Mouse (Mus musculus): Measurements from ENCODE around the gene Trp53i11. TPM values are rescaled to one million over a fixed set of nuclear protein-coding genes. Genes with fewer than 3 reads are reported as not detected.
A peak's percentile ranks its signal among the peaks of the same experiment; 100 is the strongest.

The Trp53i11 gene
- polyA plus RNA-seq, 1 experiment = 31.2 TPM

DNA sequence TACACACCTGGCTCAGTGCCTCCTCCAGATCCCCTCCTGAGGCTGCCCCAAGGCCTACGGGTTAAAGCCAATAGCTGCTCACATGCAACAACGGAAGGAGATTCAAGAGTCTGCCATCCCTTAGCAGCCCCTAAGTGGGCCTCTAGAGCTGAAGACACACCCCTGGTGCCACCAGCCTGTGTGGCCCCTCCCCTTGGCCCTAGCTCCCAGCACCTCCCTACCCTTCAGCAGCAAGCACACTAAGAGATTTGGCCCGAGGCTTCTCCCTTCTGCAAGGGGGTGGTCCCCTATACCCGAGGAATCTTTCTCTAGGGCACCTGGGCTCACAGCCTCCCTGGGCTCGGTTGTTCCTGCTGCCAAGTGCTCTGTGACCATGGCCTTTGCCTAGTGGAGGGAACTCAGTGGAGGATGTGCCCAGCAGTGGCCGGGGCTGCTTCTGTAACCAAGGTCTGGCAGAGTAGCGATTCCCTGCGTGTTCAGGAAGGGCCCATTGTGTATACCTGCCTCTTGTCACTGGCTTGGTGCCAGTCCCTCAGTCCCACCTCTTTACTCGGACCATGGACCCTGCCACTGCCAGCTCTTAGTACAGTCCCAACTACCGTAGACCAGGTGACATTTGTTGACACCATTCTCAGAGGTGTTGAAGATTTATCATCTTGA, 13.5 kb downstream of the Trp53i11 start:
- no peak overlapping the region for H3K27ac ChIP-seq (ENCODE audit: insufficient read depth, low read length)
- no peaks in the 10 kb centered on the region for H3K4me1 ChIP-seq (ENCODE audit: control insufficient read depth, insufficient read depth, low read length)
- no peak for TF ChIP-seq POLR2A (IDR thresholded peaks at IDR 0.05; ENCODE audit: insufficient read depth, low read length)
- no peak for TF ChIP-seq CTCF (IDR thresholded peaks at IDR 0.05; ENCODE audit: low read depth, low read length)
- TF ChIP-seq EP300 (IDR thresholded peaks at IDR 0.05; ENCODE audit: insufficient read depth, low read depth, low read length) = no peak
- no peak overlapping the region for H3K4me3 ChIP-seq (ENCODE audit: low read depth, low read length)
- no peak overlapping the region for H3K9ac ChIP-seq (ENCODE audit: low read depth, poor library complexity, severe bottlenecking)
- no peaks in the 10 kb centered on the region for H3K36me3 ChIP-seq (ENCODE audit: control insufficient read depth, insufficient read depth, low read length, poor library complexity, severe bottlenecking)
- no peaks in the 10 kb centered on the region for H3K27me3 ChIP-seq (ENCODE audit: control insufficient read depth, insufficient read depth, low read length, poor library complexity, severe bottlenecking)
- no peaks in the 10 kb centered on the region for H3K9me3 ChIP-seq (replicated peaks; ENCODE audit: control insufficient read depth, insufficient read depth, low read length, poor library complexity, severe bottlenecking)

DNA sequence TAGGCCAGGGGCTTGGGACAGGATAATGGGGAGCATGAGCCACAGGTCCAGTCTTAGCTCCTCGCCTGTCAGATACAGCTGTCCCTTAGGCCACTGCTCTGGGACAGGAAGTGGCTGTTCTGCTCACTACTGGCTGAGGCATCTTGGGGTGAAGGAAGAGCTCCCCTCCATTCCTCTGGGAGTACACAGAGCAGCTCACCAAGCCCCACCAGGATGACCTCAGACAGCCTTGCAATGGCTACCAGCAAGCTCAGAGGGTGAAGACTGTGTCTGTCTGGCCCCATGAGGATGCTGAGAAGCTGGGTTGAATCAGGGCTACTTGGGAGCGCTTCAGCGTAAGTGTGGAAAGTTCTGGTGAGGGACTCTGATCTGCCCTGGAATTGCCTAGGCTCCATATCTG, 14.6 kb downstream of the Trp53i11 start:
- H3K36me3 ChIP-seq (ENCODE audit: control insufficient read depth, insufficient read depth, low read length, poor library complexity, severe bottlenecking) = no peaks in the 10 kb centered on the region
- no peak overlapping the region for H3K9ac ChIP-seq (ENCODE audit: low read depth, poor library complexity, severe bottlenecking)
- H3K4me1 ChIP-seq (ENCODE audit: control insufficient read depth, insufficient read depth, low read length) = no peaks in the 10 kb centered on the region
- no peaks in the 10 kb centered on the region for H3K27me3 ChIP-seq (ENCODE audit: control insufficient read depth, insufficient read depth, low read length, poor library complexity, severe bottlenecking)
- no peak for TF ChIP-seq CTCF (IDR thresholded peaks at IDR 0.05; ENCODE audit: low read depth, low read length)
- no peaks in the 10 kb centered on the region for H3K9me3 ChIP-seq (replicated peaks; ENCODE audit: control insufficient read depth, insufficient read depth, low read length, poor library complexity, severe bottlenecking)
- no peak overlapping the region for H3K27ac ChIP-seq (ENCODE audit: insufficient read depth, low read length)
- no peak overlapping the region for H3K4me3 ChIP-seq (ENCODE audit: low read depth, low read length)

DNA sequence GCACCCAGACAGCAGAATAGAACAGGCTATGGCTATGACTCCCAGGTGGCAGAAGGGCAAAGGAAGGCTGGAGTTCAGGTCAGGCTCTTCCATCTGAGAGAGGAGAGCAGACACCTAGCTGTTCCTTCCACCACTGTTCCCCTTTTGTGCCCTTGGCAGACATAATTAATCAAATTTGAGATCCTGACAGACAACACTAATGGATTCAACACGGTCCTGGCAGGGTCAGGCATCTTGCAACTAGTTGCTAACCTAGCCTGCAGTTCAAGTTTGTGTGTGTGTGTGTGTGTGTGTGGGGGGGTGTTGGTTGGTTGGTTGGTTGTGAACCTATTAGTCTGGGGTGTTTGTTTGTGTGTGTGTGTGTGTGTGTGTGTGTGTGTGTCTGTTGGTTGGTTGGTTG, 15.4 kb downstream of the Trp53i11 start:
- no peak overlapping the region for H3K9ac ChIP-seq (ENCODE audit: low read depth, poor library complexity, severe bottlenecking)
- no peaks in the 10 kb centered on the region for H3K4me1 ChIP-seq (ENCODE audit: control insufficient read depth, insufficient read depth, low read length)
- H3K27me3 ChIP-seq (ENCODE audit: control insufficient read depth, insufficient read depth, low read length, poor library complexity, severe bottlenecking) = no peaks in the 10 kb centered on the region
- H3K4me3 ChIP-seq (ENCODE audit: low read depth, low read length) = no peak overlapping the region
- no peak for TF ChIP-seq EP300 (IDR thresholded peaks at IDR 0.05; ENCODE audit: insufficient read depth, low read depth, low read length)
- no peak for TF ChIP-seq CTCF (IDR thresholded peaks at IDR 0.05; ENCODE audit: low read depth, low read length)
- TF ChIP-seq POLR2A (IDR thresholded peaks at IDR 0.05; ENCODE audit: insufficient read depth, low read length) = no peak
- no peaks in the 10 kb centered on the region for H3K9me3 ChIP-seq (replicated peaks; ENCODE audit: control insufficient read depth, insufficient read depth, low read length, poor library complexity, severe bottlenecking)
- H3K36me3 ChIP-seq (ENCODE audit: control insufficient read depth, insufficient read depth, low read length, poor library complexity, severe bottlenecking) = no peaks in the 10 kb centered on the region
- no peak overlapping the region for H3K27ac ChIP-seq (ENCODE audit: insufficient read depth, low read length)

DNA sequence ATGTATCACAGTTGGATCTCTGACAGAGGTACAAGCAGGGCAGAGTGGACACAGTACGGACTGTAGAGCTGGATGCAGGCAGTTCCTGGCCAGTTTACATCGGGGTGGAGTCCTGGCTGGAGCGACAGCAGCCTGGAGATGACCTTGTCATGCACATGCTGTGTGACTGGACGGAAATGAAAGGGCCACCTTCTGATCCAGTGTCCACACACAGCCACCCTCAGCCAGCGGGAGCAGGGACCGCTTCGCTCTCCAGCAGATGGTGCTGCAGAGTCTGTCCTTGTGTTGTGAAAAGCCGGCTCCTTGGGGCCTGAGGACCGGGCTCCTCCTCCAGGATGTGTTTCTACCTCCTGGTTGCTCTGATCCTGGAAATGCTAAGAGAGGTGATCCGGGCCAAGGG, 16.3 kb downstream of the Trp53i11 start:
- Histone ChIP-seq H3K27ac (ENCODE audit: insufficient read depth, low read length) (no peak overlapping the region), H3K27me3 (ENCODE audit: control insufficient read depth, insufficient read depth, low read length, poor library complexity, severe bottlenecking) (no peaks in the 10 kb centered on the region), H3K36me3 (ENCODE audit: control insufficient read depth, insufficient read depth, low read length, poor library complexity, severe bottlenecking) (no peaks in the 10 kb centered on the region), H3K9me3 (replicated peaks; ENCODE audit: control insufficient read depth, insufficient read depth, low read length, poor library complexity, severe bottlenecking) (no peaks in the 10 kb centered on the region), H3K9ac (ENCODE audit: low read depth, poor library complexity, severe bottlenecking) (no peak overlapping the region), H3K4me3 (ENCODE audit: low read depth, low read length) (no peak overlapping the region), H3K4me1 (ENCODE audit: control insufficient read depth, insufficient read depth, low read length) (no peaks in the 10 kb centered on the region)
- TF ChIP-seq CTCF (IDR thresholded peaks at IDR 0.05; ENCODE audit: low read depth, low read length) (peak; percentile 75), EP300 (IDR thresholded peaks at IDR 0.05; ENCODE audit: insufficient read depth, low read depth, low read length) (no peak)

GRCm38 (mm10) chr2:93204571-93204970, 17.2 kb downstream of the Trp53i11 start:
- Histone ChIP-seq H3K36me3 (ENCODE audit: control insufficient read depth, insufficient read depth, low read length, poor library complexity, severe bottlenecking) (no peaks in the 10 kb centered on the region), H3K9ac (ENCODE audit: low read depth, poor library complexity, severe bottlenecking) (no peak overlapping the region), H3K27me3 (ENCODE audit: control insufficient read depth, insufficient read depth, low read length, poor library complexity, severe bottlenecking) (no peaks in the 10 kb centered on the region)

DNA sequence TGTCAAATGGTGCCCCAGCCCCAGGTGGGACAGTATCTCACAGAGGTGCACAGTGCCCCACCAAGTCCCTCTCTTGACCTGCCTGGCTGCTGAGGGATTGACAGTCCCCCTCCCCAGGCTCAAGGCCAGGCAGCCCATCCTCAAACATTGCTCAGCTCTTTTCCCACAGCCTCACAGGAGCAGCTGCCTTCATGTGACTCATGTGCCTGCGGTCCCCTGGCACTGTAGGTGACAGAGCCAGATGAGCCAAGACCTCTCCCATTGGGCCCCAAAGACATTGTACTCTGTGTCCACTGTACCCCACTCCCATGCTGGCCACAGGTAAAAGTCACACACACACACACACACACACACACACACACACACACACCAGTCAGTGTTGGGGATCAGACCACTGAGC, 18.8 kb downstream of the Trp53i11 start:
- Histone ChIP-seq H3K36me3 (ENCODE audit: control insufficient read depth, insufficient read depth, low read length, poor library complexity, severe bottlenecking) (no peaks in the 10 kb centered on the region), H3K4me1 (ENCODE audit: control insufficient read depth, insufficient read depth, low read length) (no peaks in the 10 kb centered on the region), H3K27ac (ENCODE audit: insufficient read depth, low read length) (no peak overlapping the region), H3K9ac (ENCODE audit: low read depth, poor library complexity, severe bottlenecking) (no peak overlapping the region), H3K27me3 (ENCODE audit: control insufficient read depth, insufficient read depth, low read length, poor library complexity, severe bottlenecking) (no peaks in the 10 kb centered on the region), H3K4me3 (ENCODE audit: low read depth, low read length) (no peak overlapping the region), H3K9me3 (replicated peaks; ENCODE audit: control insufficient read depth, insufficient read depth, low read length, poor library complexity, severe bottlenecking) (no peaks in the 10 kb centered on the region)
- TF ChIP-seq EP300 (IDR thresholded peaks at IDR 0.05; ENCODE audit: insufficient read depth, low read depth, low read length) (no peak), CTCF (IDR thresholded peaks at IDR 0.05; ENCODE audit: low read depth, low read length) (no peak), POLR2A (IDR thresholded peaks at IDR 0.05; ENCODE audit: insufficient read depth, low read length) (no peak)

More at GRCm38 (mm10) chr2:93204571-93204970, 17.2 kb downstream of the Trp53i11 start:
- H3K4me3 ChIP-seq (ENCODE audit: low read depth, low read length) = no peak overlapping the region
- H3K9me3 ChIP-seq (replicated peaks; ENCODE audit: control insufficient read depth, insufficient read depth, low read length, poor library complexity, severe bottlenecking) = no peaks in the 10 kb centered on the region
- no peak overlapping the region for H3K27ac ChIP-seq (ENCODE audit: insufficient read depth, low read length)
- no peaks in the 10 kb centered on the region for H3K4me1 ChIP-seq (ENCODE audit: control insufficient read depth, insufficient read depth, low read length)
- no peak for TF ChIP-seq EP300 (IDR thresholded peaks at IDR 0.05; ENCODE audit: insufficient read depth, low read depth, low read length)
- TF ChIP-seq CTCF (IDR thresholded peaks at IDR 0.05; ENCODE audit: low read depth, low read length) = no peak
- TF ChIP-seq POLR2A (IDR thresholded peaks at IDR 0.05; ENCODE audit: insufficient read depth, low read length) = no peak
